Mouse (Mus musculus): ENCODE measurements around the gene 2310057M21Rik. TPM values are rescaled to one million over a fixed set of nuclear protein-coding genes. Genes with fewer than 3 reads are reported as not detected.

The 2310057M21Rik gene
- total and polyA plus RNA-seq, 3 experiments: 16.7 to 33.0 TPM; not detected in 1

GRCm38 (mm10) chr7:131370648-131371469 lies 8.3 kb upstream of the 2310057M21Rik start, which contains the start of gene Pstk (continued):
- no peak for TF ChIP-seq ELF1 (IDR thresholded peaks at IDR 0.05; ENCODE audit: low read depth, low read length)
- TF ChIP-seq SIN3A (IDR thresholded peaks at IDR 0.05; ENCODE audit: low read length): no peak; the same call in none of the 2 replicates
- TF ChIP-seq NRF1 (IDR thresholded peaks at IDR 0.05; ENCODE audit: insufficient read depth, low read depth, low read length, poor library complexity, severe bottlenecking): peak; percentile 96
- TF ChIP-seq KAT2A (conservative IDR thresholded peaks at IDR 0.05; ENCODE audit: low read depth, low read length): no peak
- TF ChIP-seq MYC (IDR thresholded peaks at IDR 0.05; ENCODE audit: low read depth, low read length): peak; percentile 42; the same call in 1 of the 2 replicates
- no peak for TF ChIP-seq JUND (IDR thresholded peaks at IDR 0.05; ENCODE audit: low read depth, low read length)
- TF ChIP-seq MYB (IDR thresholded peaks at IDR 0.05; ENCODE audit: low read depth, low read length): no peak
- TF ChIP-seq CTCF (IDR thresholded peaks at IDR 0.05 in 2 of 3, conservative IDR thresholded peaks at IDR 0.05 in 1 of 3; ENCODE audit: control insufficient read depth in 1 of 3, insufficient read depth in 1 of 3, low read depth in 2 of 3, low read length in 3 of 3, poor library complexity in 1 of 3, severe bottlenecking in 1 of 3): peak; percentile 69 to 86 (median 80)
- TF ChIP-seq TCF12 (IDR thresholded peaks at IDR 0.05; ENCODE audit: low read depth, low read length): peak; percentile 21; the same call in 1 of the 2 replicates
- TF ChIP-seq USF1 (IDR thresholded peaks at IDR 0.05; ENCODE audit: low read depth, low read length): no peak
- TF ChIP-seq RCOR1 (IDR thresholded peaks at IDR 0.05; ENCODE audit: low read depth, low read length): no peak
- TF ChIP-seq CHD2 (IDR thresholded peaks at IDR 0.05; ENCODE audit: low read length): no peak
- peak; percentile 77 to 96 for TF ChIP-seq POLR2A (IDR thresholded peaks at IDR 0.05; ENCODE audit: control insufficient read depth in 1 of 2, insufficient read depth in 1 of 2, low read depth in 1 of 2, low read length in 2 of 2, poor library complexity in 1 of 2)
- peak; percentile 36; the same call in 1 of the 2 replicates for TF ChIP-seq GATA1 (IDR thresholded peaks at IDR 0.05; ENCODE audit: low read depth, low read length)
- TF ChIP-seq MAX (IDR thresholded peaks at IDR 0.05; ENCODE audit: low read length): peak; percentile 46; the same call in 1 of the 2 replicates
- peak; percentile 77 for TF ChIP-seq HCFC1 (IDR thresholded peaks at IDR 0.05; ENCODE audit: low read depth, low read length)
- no peak for TF ChIP-seq EP300 (IDR thresholded peaks at IDR 0.05; ENCODE audit: low read depth in 1 of 2, low read length in 2 of 2)

GRCm38 (mm10) chr7:131364131-131364530 lies 1.6 kb upstream of the 2310057M21Rik start:
- no peak for TF ChIP-seq TBP (IDR thresholded peaks at IDR 0.05; ENCODE audit: low read depth, low read length)
- no peak for TF ChIP-seq CHD1 (IDR thresholded peaks at IDR 0.05; ENCODE audit: low read depth, low read length)
- no peak for TF ChIP-seq POLR2A (IDR thresholded peaks at IDR 0.05; ENCODE audit: control insufficient read depth in 1 of 2, insufficient read depth in 1 of 2, low read depth in 1 of 2, low read length in 2 of 2, poor library complexity in 1 of 2)
- TF ChIP-seq MXI1 (IDR thresholded peaks at IDR 0.05; ENCODE audit: low read depth, low read length): no peak
- TF ChIP-seq JUND (IDR thresholded peaks at IDR 0.05; ENCODE audit: low read depth, low read length): no peak
- no peak for TF ChIP-seq POLR2AphosphoS2 (IDR thresholded peaks at IDR 0.05; ENCODE audit: low read length)
- no peak for TF ChIP-seq SMC3 (IDR thresholded peaks at IDR 0.05; ENCODE audit: low read depth, low read length)
- TF ChIP-seq GATA1 (IDR thresholded peaks at IDR 0.05; ENCODE audit: low read depth, low read length): no peak
- no peak for TF ChIP-seq TAL1 (IDR thresholded peaks at IDR 0.05; ENCODE audit: low read length)
- TF ChIP-seq CHD2 (IDR thresholded peaks at IDR 0.05; ENCODE audit: low read length): no peak
- TF ChIP-seq KAT2A (conservative IDR thresholded peaks at IDR 0.05; ENCODE audit: low read depth, low read length): no peak
- no peaks in the 10 kb centered on the region for H3K9me3 ChIP-seq (replicated peaks; ENCODE audit: insufficient read depth, low read length)
- H3K27ac ChIP-seq (ENCODE audit: control insufficient read depth, low read depth, low read length): no peak overlapping the region
- peaks cover 15% of the 10 kb centered on the region for H3K79me2 ChIP-seq (ENCODE audit: control insufficient read depth, insufficient read depth, low read length, poor library complexity)
- no peaks in the 10 kb centered on the region for H3K27me3 ChIP-seq (ENCODE audit: control insufficient read depth in 1 of 2, insufficient read depth in 2 of 2, low read length in 2 of 2)
- peak; percentile 14 for DNase-seq (ENCODE audit: low read depth, low spot score)
- no peak overlapping the region for H3K4me3 ChIP-seq (ENCODE audit: control insufficient read depth in 1 of 2, insufficient read depth in 1 of 2, low read depth in 2 of 2, low read length in 2 of 2)
- peaks cover 3 to 9% of the 10 kb centered on the region in 2 experiments for H3K4me1 ChIP-seq (ENCODE audit: control insufficient read depth in 1 of 2, insufficient read depth in 2 of 2, low read length in 2 of 2)
- peaks cover 5 to 14% of the 10 kb centered on the region in 2 experiments for H3K36me3 ChIP-seq (ENCODE audit: control insufficient read depth in 1 of 2, insufficient read depth in 2 of 2, low read length in 2 of 2)
- H3K9ac ChIP-seq (ENCODE audit: control insufficient read depth, low read depth, low read length, poor library complexity, severe bottlenecking): no peak overlapping the region
